ENCODE assay signal across 9 mouse cellular contexts in the genomic region with DNA sequence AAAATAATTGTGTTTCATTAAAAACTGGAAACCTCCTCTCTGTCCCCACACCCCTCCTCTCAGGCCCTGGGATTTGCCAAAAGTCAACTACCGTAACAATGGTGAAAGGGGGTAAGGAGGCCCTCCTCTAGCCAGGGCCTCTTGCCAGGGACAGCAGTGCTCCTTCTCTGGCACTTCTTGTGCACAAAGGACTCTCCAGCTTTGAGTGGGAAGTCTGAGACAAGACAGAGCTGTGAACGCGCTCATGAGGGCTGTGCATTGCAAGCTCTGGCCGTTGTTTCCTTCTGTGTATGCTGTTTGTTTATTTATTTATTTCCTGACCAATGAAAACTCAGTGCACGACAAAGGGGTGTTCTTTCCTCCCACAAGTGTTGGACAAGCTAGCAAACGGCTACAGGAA. TPM values are rescaled to one million over a fixed set of nuclear protein-coding genes. Genes with fewer than 3 reads are reported as not detected.
DNase-seq lines count a peak whose midpoint lies in the region; ATAC-seq and TF ChIP-seq lines count a peak whose summit lies in the region.
"Had no signal": no experiment of that assay in that cellular context is flagged by ENCODE, and none has a peak within 500 bp of the region (broad histone marks: within the 10 kb centered on the region; RNA-seq: fewer than 3 reads in every experiment).

No protein-coding gene starts in this region.

- WGBS in forebrain, embryonic 14.5 days, result 71% methylated on average over 6 of the region's 6 CpGs
- 80% methylated on average over 6 of the region's 6 CpGs for WGBS in forebrain, embryonic 11.5 days

- TF ChIP-seq CTCF in left cerebral cortex, adult 2 months (IDR thresholded peaks at IDR 0.05), result no peak

- H3K4me2 ChIP-seq in forebrain, embryonic 14.5 days (ENCODE audit: low read length), result no peak overlapping the region
- no peak overlapping the region for H3K4me2 ChIP-seq in forebrain, embryonic 11.5 days (ENCODE audit: low read depth, low read length, severe bottlenecking)
- H3K4me2 ChIP-seq: midbrain, embryonic 12.5 days had no signal

- no peak overlapping the region for H3K4me3 ChIP-seq in forebrain, embryonic 14.5 days (ENCODE audit: low read depth, low read length)
- no peak overlapping the region for H3K4me3 ChIP-seq in forebrain, embryonic 11.5 days (ENCODE audit: low read depth, low read length)
- no peak overlapping the region for H3K4me3 ChIP-seq in left cerebral cortex, adult 2 months
- H3K4me3 ChIP-seq: midbrain, embryonic 12.5 days had no signal

- no peak overlapping the region for H3K27ac ChIP-seq in forebrain, embryonic 14.5 days (ENCODE audit: low read depth, low read length)
- H3K27ac ChIP-seq in forebrain, embryonic 11.5 days (ENCODE audit: low read depth, low read length), result no peak overlapping the region
- H3K27ac ChIP-seq in left cerebral cortex, adult 2 months, result 0 out of 2 replicates have a peak overlapping the region, but pooled peaks have one; percentile 29
- H3K27ac ChIP-seq: midbrain, embryonic 12.5 days had no signal

- peak; percentile 23 for DNase-seq in forebrain, embryonic 14.5 days (ENCODE audit: low spot score)
- DNase-seq in forebrain, embryonic 11.5 days (ENCODE audit: low spot score), result no peak
- peak in 1 of 2 experiments; percentile 20 for DNase-seq in left cerebral cortex, adult 2 months (ENCODE audit: extremely low spot score in 1 of 2, low spot score in 2 of 2)
- no peak for DNase-seq in left cerebral cortex, adult 9 months (ENCODE audit: low spot score in 2 of 2)
- peak; percentile 62 for DNase-seq in left cerebral cortex, postnatal 4 days
- peak; percentile 11 for DNase-seq in ovary, postnatal 36 days (ENCODE audit: low spot score)
- DNase-seq in spleen, postnatal 4 days (ENCODE audit: low spot score in 2 of 2), result no peak

- no peaks in the 10 kb centered on the region for H3K9me3 ChIP-seq in forebrain, embryonic 14.5 days (replicated peaks; ENCODE audit: control insufficient read depth, low read length)
- H3K9me3 ChIP-seq in forebrain, embryonic 11.5 days (ENCODE audit: control insufficient read depth, low read length), result no peaks in the 10 kb centered on the region
- H3K9me3 ChIP-seq: midbrain, embryonic 12.5 days had no signal

- no peaks in the 10 kb centered on the region; the same call in 1 of the 2 replicates for H3K4me1 ChIP-seq in forebrain, embryonic 14.5 days (ENCODE audit: control insufficient read depth, insufficient read depth, low read length)
- H3K4me1 ChIP-seq in forebrain, embryonic 11.5 days (replicated peaks; ENCODE audit: control insufficient read depth, insufficient read depth, low read length), result no peaks in the 10 kb centered on the region

- H3K36me3 ChIP-seq in forebrain, embryonic 14.5 days (ENCODE audit: control insufficient read depth, insufficient read depth, low read length), result no peaks in the 10 kb centered on the region
- H3K36me3 ChIP-seq in forebrain, embryonic 11.5 days (ENCODE audit: control insufficient read depth, insufficient read depth, low read length), result no peaks in the 10 kb centered on the region
- H3K36me3 ChIP-seq: midbrain, embryonic 12.5 days had no signal

- no peaks in the 10 kb centered on the region for H3K27me3 ChIP-seq in forebrain, embryonic 14.5 days (replicated peaks; ENCODE audit: control insufficient read depth, insufficient read depth, low read length)
- no peaks in the 10 kb centered on the region for H3K27me3 ChIP-seq in forebrain, embryonic 11.5 days (ENCODE audit: control insufficient read depth, insufficient read depth, low read length)
- H3K27me3 ChIP-seq: midbrain, embryonic 12.5 days had no signal

- intact Hi-C loops in left cerebral cortex, adult 2 months (cut with DNase I), result no loop called here
- intact Hi-C loops in left cerebral cortex, postnatal 4 days (cut with DNase I), result no loop called here

- ATAC-seq in forebrain, embryonic 14.5 days, result no peak
- ATAC-seq in forebrain, embryonic 11.5 days (replicated peaks; ENCODE audit: low FRiP score), result no peak
- no peak for ATAC-seq in granulocyte monocyte progenitor cell, adult 5-6 weeks (replicated peaks; ENCODE audit: poor library complexity, severe bottlenecking)

- no peak overlapping the region for H3K9ac ChIP-seq in forebrain, embryonic 14.5 days (ENCODE audit: low read length)
- no peak overlapping the region for H3K9ac ChIP-seq in forebrain, embryonic 11.5 days (ENCODE audit: low read length)
- H3K9ac ChIP-seq: midbrain, embryonic 12.5 days had no signal

RNA-seq across cellular contexts. Expression of gene Atg10, which starts 50.8 kb away (rescaled TPM):
- 14.1 and 15.4 TPM in 2 replicates for polyA plus RNA-seq in forebrain, embryonic 14.5 days (2014; fragmentation: Nextera tagmentation; extraction: Ambion mirVana)
- polyA plus RNA-seq in forebrain, embryonic 11.5 days (2014; fragmentation: Nextera tagmentation; extraction: Ambion mirVana), result 12.8 and 13.0 TPM in 2 replicates
- 10 to 100 TPM; 13.9 to 14.5 TPM for total RNA-seq in left cerebral cortex, adult 2 months (2021)
- total RNA-seq in left cerebral cortex, postnatal 4 days (2021), result 1 to 10 TPM; 6.8 to 9.3 TPM
- 10.7 and 16.9 TPM in 2 replicates for total RNA-seq in granulocyte monocyte progenitor cell, adult 5-6 weeks (2014; fragmentation: Nextera tagmentation)
- total RNA-seq in granulocyte monocyte progenitor cell, adult 5-6 weeks (2017), result 15.7 and 18.9 TPM in 2 replicates

Comparison
In these comparisons a context has a peak if more than half of its experiments do, and no peak if none do; other contexts are left out.
1. DNase-seq: peak in forebrain, embryonic 14.5 days (single experiment), left cerebral cortex, postnatal 4 days (single experiment) and ovary, postnatal 36 days (single experiment); none in forebrain, embryonic 11.5 days (single experiment), left cerebral cortex, adult 9 months (0 of 2) and spleen, postnatal 4 days (0 of 2).